Comparison of ENCODE assay signal across 8 mouse cellular contexts in the genomic region with DNA sequence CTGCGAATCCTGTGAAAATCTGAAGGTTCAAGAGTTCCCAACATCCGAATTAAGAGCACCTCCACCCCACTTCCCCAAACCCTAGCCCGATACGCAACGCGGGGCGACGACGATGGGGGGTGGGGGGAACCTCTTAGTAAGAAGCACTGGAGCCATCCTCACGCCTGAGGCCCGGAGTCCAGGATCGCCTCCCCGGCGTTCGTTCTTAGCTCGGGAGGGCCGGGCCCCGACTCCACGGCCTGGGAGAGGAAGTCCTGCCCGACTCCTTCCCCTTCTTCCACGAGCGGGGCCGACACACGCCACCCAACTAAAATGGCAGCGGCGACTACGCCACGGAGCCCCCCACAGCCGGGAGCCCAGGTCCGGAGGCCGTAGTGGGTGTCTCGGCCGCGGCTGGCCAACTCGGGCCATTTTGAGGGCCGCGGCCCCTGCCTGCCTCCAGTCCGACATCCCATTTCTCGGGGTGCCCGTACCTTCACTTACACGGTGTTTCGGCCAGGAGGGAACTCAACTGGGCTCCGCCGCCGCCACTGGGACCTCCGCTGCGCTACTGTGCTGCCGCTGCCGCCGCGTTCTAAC. TPM values are rescaled to one million over a fixed set of nuclear protein-coding genes. Genes with fewer than 3 reads are reported as not detected.
A peak's percentile ranks its signal among the peaks of the same experiment; 100 is the strongest.
DNase-seq lines count a peak whose midpoint lies in the region; ATAC-seq lines count a peak whose summit lies in the region.

No protein-coding gene starts in this region.

- no peak for DNase-seq in cerebellum, adult 9-11 months
- DNase-seq in A20 (ENCODE audit: low read depth, low spot score) = peak; percentile 66
- DNase-seq in left cerebral cortex, postnatal 14 days (ENCODE audit: low spot score in 2 of 2) = peak; percentile 9 to 12
- DNase-seq in mesoderm, embryonic 11.5 days (ENCODE audit: low read depth, low spot score) = peak; percentile 19
- DNase-seq in splenic B cell, adult 2 months (ENCODE audit: low read depth, low spot score) = peak; percentile 64

- peak overlapping the region; percentile 72 for H3K9ac ChIP-seq in heart, embryonic 15.5 days

- peaks cover 3% of the 10 kb centered on the region; the same call in 1 of the 2 replicates for H3K36me3 ChIP-seq in heart, embryonic 15.5 days
- H3K36me3 ChIP-seq in splenic B cell, adult 2 months (ENCODE audit: control insufficient read depth, insufficient read depth, low read length, poor library complexity, severe bottlenecking) = no peaks in the 10 kb centered on the region

- intact Hi-C loops in left cerebral cortex, postnatal 14 days (cut with DNase I) = no loop called here

- H3K27ac ChIP-seq in brown adipose tissue, adult 24 weeks (replicated peaks; ENCODE audit: low read depth, low read length) = peak overlapping the region; percentile 94
- peak overlapping the region; percentile 95 for H3K27ac ChIP-seq in heart, embryonic 15.5 days

- WGBS in heart, embryonic 15.5 days = 14% methylated on average over 50 of the region's 51 CpGs

- H3K4me2 ChIP-seq in heart, embryonic 15.5 days = peak overlapping the region; percentile 58

- H3K4me1 ChIP-seq in brown adipose tissue, adult 24 weeks (ENCODE audit: control insufficient read depth, insufficient read depth, insufficient read length, low read length) = no peaks in the 10 kb centered on the region
- H3K4me1 ChIP-seq in heart, embryonic 15.5 days (replicated peaks) = peaks cover 2% of the 10 kb centered on the region; the same call in 1 of the 2 replicates

- ATAC-seq in cerebellum, adult (ENCODE audit: insufficient number of reproducible peaks, low FRiP score, low TSS enrichment) = peak; percentile 24
- ATAC-seq in heart, embryonic 15.5 days (replicated peaks; ENCODE audit: insufficient number of reproducible peaks, insufficient read depth, low FRiP score, low read depth) = peak; percentile 30; the same call in 1 of the 2 replicates

- H3K9me3 ChIP-seq in heart, embryonic 15.5 days (replicated peaks) = no peaks in the 10 kb centered on the region

- no peaks in the 10 kb centered on the region for H3K27me3 ChIP-seq in heart, embryonic 15.5 days
- no peaks in the 10 kb centered on the region for H3K27me3 ChIP-seq in splenic B cell, adult 2 months (ENCODE audit: control insufficient read depth, insufficient read depth, low read length, poor library complexity, severe bottlenecking)

- H3K4me3 ChIP-seq in brown adipose tissue, adult 24 weeks (ENCODE audit: insufficient read depth, low read depth, low read length) = peak overlapping the region; percentile 100
- peak overlapping the region; percentile 68 for H3K4me3 ChIP-seq in heart, embryonic 15.5 days

RNA-seq across cellular contexts. Expression of gene Rlim, which starts 0.4 kb away (rescaled TPM):
- polyA plus RNA-seq in brown adipose tissue, adult 24 weeks (2012; ENCODE audit: insufficient read depth, insufficient read length, missing spikeins) = 12.8 and 15.1 TPM in 2 replicates
- 18.9 and 22.2 TPM in 2 replicates for polyA plus RNA-seq in heart, embryonic 15.5 days (2015; fragmentation: Nextera tagmentation; extraction: Ambion mirVana)
- total RNA-seq in left cerebral cortex, postnatal 14 days (2021) = 10 to 100 TPM; 44.0 to 44.5 TPM
